Mouse (Mus musculus): Measurements from ENCODE around the gene Grwd1. TPM values are rescaled to one million over a fixed set of nuclear protein-coding genes. Genes with fewer than 3 reads are reported as not detected.

The Grwd1 gene
- polyA plus RNA-seq, 1 experiment from 2014 or later = 37.4 TPM

GRCm38 (mm10) chr7:45809276-45810075 is 21.3 kb downstream of the Grwd1 start:
- 87% methylated on average over 14 of the region's 14 CpGs for WGBS
- H3K36me3 ChIP-seq (ENCODE audit: control insufficient read depth, insufficient read depth, low read length) = peaks cover 78% of the 10 kb centered on the region
- DNase-seq (no peak), ATAC-seq (ENCODE audit: low FRiP score, low TSS enrichment) (no peak)
- H3K4me3 ChIP-seq (replicated peaks; ENCODE audit: low read depth, low read length) = no peak overlapping the region
- no peak overlapping the region for H3K27ac ChIP-seq (replicated peaks; ENCODE audit: low read depth, low read length)
- no peaks in the 10 kb centered on the region for H3K9me3 ChIP-seq (ENCODE audit: control insufficient read depth, low read length)
- no peak overlapping the region for H3K9ac ChIP-seq (replicated peaks; ENCODE audit: low read length)
- peaks cover 10% of the 10 kb centered on the region for H3K4me1 ChIP-seq (ENCODE audit: control insufficient read depth, insufficient read depth, low read length)
- H3K4me2 ChIP-seq (ENCODE audit: low read length) = no peak overlapping the region
- H3K27me3 ChIP-seq (ENCODE audit: control insufficient read depth, insufficient read depth, low read length) = no peaks in the 10 kb centered on the region

DNA sequence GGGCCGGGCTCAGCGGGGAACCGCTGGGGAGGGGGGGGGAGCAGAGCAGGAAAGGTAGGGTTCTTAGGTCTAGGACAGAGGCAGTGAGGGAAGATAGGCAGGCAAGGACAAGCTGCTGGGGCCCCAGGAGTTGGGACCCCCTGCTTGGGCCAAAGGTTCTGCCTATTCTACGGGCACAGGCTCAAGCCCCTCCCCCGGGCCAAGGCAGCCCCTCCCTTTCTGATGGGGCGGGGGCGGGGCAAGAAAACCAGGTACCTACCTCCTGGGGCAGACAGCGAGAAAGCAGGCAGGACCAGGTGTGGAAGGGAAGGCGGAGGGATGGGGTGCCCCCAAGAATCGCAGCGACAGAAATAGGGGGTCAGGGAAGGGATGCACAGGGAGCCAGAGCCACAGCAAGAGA is 22.3 kb downstream of the Grwd1 start:
- Histone ChIP-seq H3K4me2 (ENCODE audit: low read length) (no peak overlapping the region), H3K27me3 (ENCODE audit: control insufficient read depth, insufficient read depth, low read length) (no peaks in the 10 kb centered on the region), H3K4me3 (replicated peaks; ENCODE audit: low read depth, low read length) (no peak overlapping the region), H3K27ac (replicated peaks; ENCODE audit: low read depth, low read length) (0 out of 2 replicates have a peak overlapping the region, but pooled peaks have one; percentile 32), H3K9me3 (ENCODE audit: control insufficient read depth, low read length) (no peaks in the 10 kb centered on the region), H3K9ac (replicated peaks; ENCODE audit: low read length) (no peak overlapping the region), H3K36me3 (ENCODE audit: control insufficient read depth, insufficient read depth, low read length) (peaks cover 88% of the 10 kb centered on the region), H3K4me1 (ENCODE audit: control insufficient read depth, insufficient read depth, low read length) (peaks cover 10% of the 10 kb centered on the region)
- DNase-seq (no peak), ATAC-seq (ENCODE audit: low FRiP score, low TSS enrichment) (no peak)
- WGBS = 39% methylated on average over 11 of the region's 11 CpGs

DNA sequence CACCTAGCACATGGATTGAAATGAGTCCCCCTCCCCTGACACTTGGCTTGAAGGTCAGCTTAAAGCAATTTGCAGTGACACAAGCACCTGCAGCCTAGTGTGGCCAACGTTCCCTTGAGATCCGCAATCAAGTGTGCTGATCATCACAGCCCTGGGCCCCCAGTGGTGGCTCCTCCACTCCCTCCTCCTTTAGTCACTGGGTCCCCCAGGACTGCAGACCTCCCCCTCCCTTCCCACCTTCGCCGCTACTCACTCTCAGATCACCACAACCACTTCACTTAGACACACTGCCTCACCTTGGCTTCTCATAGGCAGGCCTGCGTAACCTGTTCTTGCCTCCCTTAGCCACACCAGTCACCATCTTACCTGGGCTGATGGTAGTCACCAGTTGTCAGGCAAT is 24.8 kb downstream of the Grwd1 start:
- peak overlapping the region; percentile 6; the same call in 1 of the 2 replicates for H3K27ac ChIP-seq (replicated peaks; ENCODE audit: low read depth, low read length)
- H3K27me3 ChIP-seq (ENCODE audit: control insufficient read depth, insufficient read depth, low read length) = no peaks in the 10 kb centered on the region
- 64% methylated on average over 5 of the region's 5 CpGs for WGBS
- no peak for ATAC-seq (ENCODE audit: low FRiP score, low TSS enrichment)
- H3K9ac ChIP-seq (replicated peaks; ENCODE audit: low read length) = no peak overlapping the region
- no peak overlapping the region for H3K4me3 ChIP-seq (replicated peaks; ENCODE audit: low read depth, low read length)
- no peak overlapping the region for H3K4me2 ChIP-seq (ENCODE audit: low read length)
- peaks cover 93% of the 10 kb centered on the region for H3K36me3 ChIP-seq (ENCODE audit: control insufficient read depth, insufficient read depth, low read length)
- H3K4me1 ChIP-seq (ENCODE audit: control insufficient read depth, insufficient read depth, low read length) = no peaks in the 10 kb centered on the region
- H3K9me3 ChIP-seq (ENCODE audit: control insufficient read depth, low read length) = no peaks in the 10 kb centered on the region
- no peak for DNase-seq

DNA sequence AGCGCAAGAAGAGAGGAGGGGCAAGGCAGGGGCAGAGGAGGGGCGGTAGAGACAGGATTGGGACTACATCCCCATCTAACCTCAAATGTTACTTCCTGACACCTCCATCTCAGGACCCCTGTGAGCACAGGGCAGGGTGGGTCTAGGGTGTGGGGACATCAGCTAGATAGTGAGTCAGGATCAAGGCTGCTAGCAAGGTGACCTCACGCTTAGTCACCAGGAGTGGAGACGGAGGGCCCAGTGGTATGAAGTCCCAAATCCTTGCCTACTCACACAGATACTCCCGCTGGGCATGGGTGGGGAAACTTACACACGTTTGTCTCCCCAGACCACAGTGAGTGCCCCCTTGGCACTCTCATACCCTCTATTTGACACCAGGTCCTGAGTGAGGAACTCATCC is 28.2 kb downstream of the Grwd1 start:
- peaks cover 85% of the 10 kb centered on the region for H3K36me3 ChIP-seq (ENCODE audit: control insufficient read depth, insufficient read depth, low read length)
- no peak for DNase-seq
- 94% methylated on average over 6 of the region's 6 CpGs for WGBS

GRCm38 (mm10) chr7:45801348-45801747 is 29.4 kb downstream of the Grwd1 start:
- no peak overlapping the region; the same call in 1 of the 2 replicates for H3K27ac ChIP-seq (replicated peaks; ENCODE audit: low read depth, low read length)
- H3K9me3 ChIP-seq (ENCODE audit: control insufficient read depth, low read length) = no peaks in the 10 kb centered on the region
- ATAC-seq (ENCODE audit: low FRiP score, low TSS enrichment) = peak; percentile 59; the same call in 1 of the 2 replicates
- WGBS = 3% methylated on average over 12 of the region's 12 CpGs
- H3K4me3 ChIP-seq (replicated peaks; ENCODE audit: low read depth, low read length) = no peak overlapping the region
- no peak overlapping the region for H3K4me2 ChIP-seq (ENCODE audit: low read length)
- no peak overlapping the region for H3K9ac ChIP-seq (replicated peaks; ENCODE audit: low read length)
- H3K4me1 ChIP-seq (ENCODE audit: control insufficient read depth, insufficient read depth, low read length) = peaks cover 16% of the 10 kb centered on the region
- no peaks in the 10 kb centered on the region for H3K27me3 ChIP-seq (ENCODE audit: control insufficient read depth, insufficient read depth, low read length)
- DNase-seq = peak; percentile 96
- H3K36me3 ChIP-seq (ENCODE audit: control insufficient read depth, insufficient read depth, low read length) = peaks cover 85% of the 10 kb centered on the region

More for the DNA sequence above, 28.2 kb downstream of the Grwd1 start:
- Histone ChIP-seq H3K27ac (replicated peaks; ENCODE audit: low read depth, low read length) (no peak overlapping the region), H3K9ac (replicated peaks; ENCODE audit: low read length) (no peak overlapping the region), H3K4me2 (ENCODE audit: low read length) (no peak overlapping the region), H3K9me3 (ENCODE audit: control insufficient read depth, low read length) (no peaks in the 10 kb centered on the region), H3K4me3 (replicated peaks; ENCODE audit: low read depth, low read length) (no peak overlapping the region), H3K4me1 (ENCODE audit: control insufficient read depth, insufficient read depth, low read length) (peaks cover 13% of the 10 kb centered on the region), H3K27me3 (ENCODE audit: control insufficient read depth, insufficient read depth, low read length) (no peaks in the 10 kb centered on the region)
- ATAC-seq (ENCODE audit: low FRiP score, low TSS enrichment) = no peak

DNA sequence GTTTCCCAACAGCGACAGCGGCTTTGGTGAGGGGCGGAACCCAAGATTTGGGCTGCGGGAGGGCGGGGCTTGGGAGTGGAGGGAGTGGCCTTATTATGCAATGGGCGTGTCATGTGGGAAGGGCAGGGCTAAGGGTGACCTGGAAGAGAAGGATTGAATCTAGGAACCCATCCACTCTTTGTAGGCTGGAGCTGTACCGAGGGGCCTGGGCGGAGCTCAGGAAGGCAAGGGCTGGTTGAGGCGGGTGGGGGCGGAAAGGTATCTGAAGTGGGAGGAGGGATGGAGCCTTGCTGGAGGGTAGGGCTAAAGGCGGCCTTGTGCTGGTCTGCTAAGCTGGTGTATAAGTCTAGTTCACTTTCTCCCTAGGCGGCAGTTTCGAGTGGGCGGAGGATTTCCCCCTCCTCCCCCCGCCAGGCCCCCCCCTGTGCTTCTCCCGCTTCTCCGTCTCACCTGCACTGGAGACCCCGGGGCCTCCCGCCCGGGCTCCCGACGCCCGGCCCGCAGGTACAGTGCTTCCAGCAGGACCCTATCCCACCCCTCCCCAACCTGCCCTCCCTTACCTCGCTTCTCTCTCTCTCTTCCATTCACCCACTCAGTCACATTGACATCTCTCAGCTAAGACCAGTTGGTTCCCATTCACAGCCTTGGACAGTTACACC is 30.1 kb downstream of the Grwd1 start:
- WGBS = 27% methylated on average over 25 of the region's 25 CpGs
- Histone ChIP-seq H3K9ac (replicated peaks; ENCODE audit: low read length) (no peak overlapping the region), H3K27me3 (ENCODE audit: control insufficient read depth, insufficient read depth, low read length) (0 out of 2 replicates have a peak, but pooled peaks cover 4% of the 10 kb centered on the region), H3K36me3 (ENCODE audit: control insufficient read depth, insufficient read depth, low read length) (peaks cover 85% of the 10 kb centered on the region), H3K4me1 (ENCODE audit: control insufficient read depth, insufficient read depth, low read length) (peaks cover 16% of the 10 kb centered on the region), H3K4me3 (replicated peaks; ENCODE audit: low read depth, low read length) (no peak overlapping the region), H3K9me3 (ENCODE audit: control insufficient read depth, low read length) (no peaks in the 10 kb centered on the region), H3K4me2 (ENCODE audit: low read length) (no peak overlapping the region), H3K27ac (replicated peaks; ENCODE audit: low read depth, low read length) (no peak overlapping the region; the same call in 1 of the 2 replicates)
- DNase-seq (no peak), ATAC-seq (ENCODE audit: low FRiP score, low TSS enrichment) (no peak)

DNA sequence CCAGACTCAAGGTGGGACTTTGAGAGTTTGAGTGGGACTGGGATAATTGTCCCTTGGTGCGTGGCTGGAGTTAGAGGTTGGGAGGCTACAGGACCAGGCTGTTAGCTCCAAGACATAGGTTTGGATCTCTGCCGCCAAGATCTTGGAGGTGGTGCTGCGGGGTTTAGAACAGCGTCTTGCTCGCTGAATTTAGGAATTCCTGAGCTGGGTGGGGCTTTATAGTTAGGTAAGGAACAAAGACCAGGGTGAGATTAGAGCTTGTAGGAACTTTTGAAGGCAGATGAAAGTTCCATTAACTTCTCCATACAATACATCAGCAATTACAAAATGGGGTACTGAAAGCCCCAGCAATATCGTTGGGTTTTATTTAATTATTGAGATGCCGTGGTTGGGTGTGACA is 30.7 kb downstream of the Grwd1 start:
- 0 out of 2 replicates have a peak, but pooled peaks cover 4% of the 10 kb centered on the region for H3K27me3 ChIP-seq (ENCODE audit: control insufficient read depth, insufficient read depth, low read length)
- no peak for ATAC-seq (ENCODE audit: low FRiP score, low TSS enrichment)
- no peak overlapping the region for H3K4me3 ChIP-seq (replicated peaks; ENCODE audit: low read depth, low read length)
- no peak for DNase-seq
- no peak overlapping the region for H3K27ac ChIP-seq (replicated peaks; ENCODE audit: low read depth, low read length)
- no peak overlapping the region for H3K9ac ChIP-seq (replicated peaks; ENCODE audit: low read length)
- 44% methylated on average over 7 of the region's 7 CpGs for WGBS
- H3K4me1 ChIP-seq (ENCODE audit: control insufficient read depth, insufficient read depth, low read length) = peaks cover 16% of the 10 kb centered on the region
- peaks cover 87% of the 10 kb centered on the region for H3K36me3 ChIP-seq (ENCODE audit: control insufficient read depth, insufficient read depth, low read length)
- H3K4me2 ChIP-seq (ENCODE audit: low read length) = no peak overlapping the region
- H3K9me3 ChIP-seq (ENCODE audit: control insufficient read depth, low read length) = no peaks in the 10 kb centered on the region

- Histone ChIP-seq H3K27ac (replicated peaks; ENCODE audit: low read depth, low read length) (no peak overlapping the region), H3K9me3 (ENCODE audit: control insufficient read depth, low read length) (no peaks in the 10 kb centered on the region), H3K9ac (replicated peaks; ENCODE audit: low read length) (no peak overlapping the region; the same call in 1 of the 2 replicates), H3K36me3 (ENCODE audit: control insufficient read depth, insufficient read depth, low read length) (peaks cover 91% of the 10 kb centered on the region), H3K4me2 (ENCODE audit: low read length) (no peak overlapping the region), H3K4me1 (ENCODE audit: control insufficient read depth, insufficient read depth, low read length) (peaks cover 16% of the 10 kb centered on the region), H3K27me3 (ENCODE audit: control insufficient read depth, insufficient read depth, low read length) (0 out of 2 replicates have a peak, but pooled peaks cover 4% of the 10 kb centered on the region), H3K4me3 (replicated peaks; ENCODE audit: low read depth, low read length) (no peak overlapping the region)
- WGBS = 42% methylated on average over 7 of the region's 7 CpGs
- ATAC-seq (ENCODE audit: low FRiP score, low TSS enrichment) (no peak), DNase-seq (no peak)
Observed at GRCm38 (mm10) chr7:45798931-45799330, 31.8 kb downstream of the Grwd1 start.

Data from midbrain, embryonic 14.5 days (tissue).